Mouse (Mus musculus): ENCODE measurements at regions not wholly inside any gene's neighbourhood (a gene's known extent, or its start where the extent isn't known, plus 50 kb on each side); places are given as distances from the start of the nearest gene placed in this dataset.
A peak's percentile ranks its signal among the peaks of the same experiment; 100 is the strongest.

GRCm38 (mm10) chr1:98192671-98193070 lies 97.2 kb upstream of the Pam start:
- Histone ChIP-seq H3K79me2 (ENCODE audit: control insufficient read depth, insufficient read depth) (no peaks in the 10 kb centered on the region), H3K4me3 (no peak overlapping the region), H3ac (ENCODE audit: control insufficient read depth, insufficient read length) (no peak overlapping the region), H3K4me2 (ENCODE audit: low read depth) (no peak overlapping the region), H3K27me3 (ENCODE audit: control insufficient read depth, insufficient read depth, insufficient read length) (no peaks in the 10 kb centered on the region), H3K36me3 (ENCODE audit: control insufficient read depth, insufficient read depth) (no peaks in the 10 kb centered on the region)
- no peak for TF ChIP-seq E2F4 (IDR thresholded peaks at IDR 0.05; ENCODE audit: insufficient read depth)
- no peak for TF ChIP-seq POLR2A (IDR thresholded peaks at IDR 0.05; ENCODE audit: insufficient read length, low read depth)
- TF ChIP-seq REST (IDR thresholded peaks at IDR 0.05; ENCODE audit: insufficient read depth, insufficient read length) = no peak
- no peak for TF ChIP-seq CEBPB (IDR thresholded peaks at IDR 0.05; ENCODE audit: insufficient read depth, poor library complexity, severe bottlenecking)
- no peak for TF ChIP-seq MAX (IDR thresholded peaks at IDR 0.05; ENCODE audit: low read depth)
- TF ChIP-seq USF1 (IDR thresholded peaks at IDR 0.05; ENCODE audit: low read depth) = no peak
- TF ChIP-seq MYOG (IDR thresholded peaks at IDR 0.05; ENCODE audit: control insufficient read depth in 1 of 3, insufficient read depth in 1 of 3, insufficient read length in 2 of 3, low read depth in 2 of 3) = no peak
- TF ChIP-seq POLR2AphosphoS2 (IDR thresholded peaks at IDR 0.05; ENCODE audit: insufficient read length, low read depth) = no peak
- TF ChIP-seq TCF3 (IDR thresholded peaks at IDR 0.05; ENCODE audit: insufficient read length, low read depth) = no peak
- no peak for TF ChIP-seq SRF (IDR thresholded peaks at IDR 0.05; ENCODE audit: control insufficient read depth, insufficient read length, low read depth)
- no peak for TF ChIP-seq TCF12 (IDR thresholded peaks at IDR 0.05; ENCODE audit: insufficient read depth, poor library complexity, severe bottlenecking)
- no peak for TF ChIP-seq MYOD1 (IDR thresholded peaks at IDR 0.05; ENCODE audit: control insufficient read depth in 1 of 3, insufficient read length in 2 of 3, low read depth in 2 of 3)

GRCm38 (mm10) chr1:98192044-98192484 lies 96.6 kb upstream of the Pam start:
- peak overlapping the region; percentile 30 for H3K4me2 ChIP-seq (ENCODE audit: low read depth)
- H3ac ChIP-seq (ENCODE audit: control insufficient read depth, insufficient read length) = no peak overlapping the region
- no peak overlapping the region for H3K4me3 ChIP-seq
- no peaks in the 10 kb centered on the region for H3K27me3 ChIP-seq (ENCODE audit: control insufficient read depth, insufficient read depth, insufficient read length)
- H3K79me2 ChIP-seq (ENCODE audit: control insufficient read depth, insufficient read depth) = no peaks in the 10 kb centered on the region
- no peaks in the 10 kb centered on the region for H3K36me3 ChIP-seq (ENCODE audit: control insufficient read depth, insufficient read depth)
- TF ChIP-seq CEBPB (IDR thresholded peaks at IDR 0.05; ENCODE audit: insufficient read depth, poor library complexity, severe bottlenecking) = no peak
- no peak for TF ChIP-seq MAX (IDR thresholded peaks at IDR 0.05; ENCODE audit: low read depth)
- no peak for TF ChIP-seq REST (IDR thresholded peaks at IDR 0.05; ENCODE audit: insufficient read depth, insufficient read length)
- TF ChIP-seq MYOG (IDR thresholded peaks at IDR 0.05; ENCODE audit: control insufficient read depth in 1 of 3, insufficient read depth in 1 of 3, insufficient read length in 2 of 3, low read depth in 2 of 3) = no peak
- TF ChIP-seq USF1 (IDR thresholded peaks at IDR 0.05; ENCODE audit: low read depth) = no peak
- TF ChIP-seq SRF (IDR thresholded peaks at IDR 0.05; ENCODE audit: control insufficient read depth, insufficient read length, low read depth) = no peak
- no peak for TF ChIP-seq TCF3 (IDR thresholded peaks at IDR 0.05; ENCODE audit: insufficient read length, low read depth)
- TF ChIP-seq POLR2AphosphoS2 (IDR thresholded peaks at IDR 0.05; ENCODE audit: insufficient read length, low read depth) = no peak
- TF ChIP-seq POLR2A (IDR thresholded peaks at IDR 0.05; ENCODE audit: insufficient read length, low read depth) = no peak
- no peak for TF ChIP-seq E2F4 (IDR thresholded peaks at IDR 0.05; ENCODE audit: insufficient read depth)
- no peak for TF ChIP-seq MYOD1 (IDR thresholded peaks at IDR 0.05; ENCODE audit: control insufficient read depth in 1 of 3, insufficient read length in 2 of 3, low read depth in 2 of 3)
- TF ChIP-seq TCF12 (IDR thresholded peaks at IDR 0.05; ENCODE audit: insufficient read depth, poor library complexity, severe bottlenecking) = no peak

- H3ac ChIP-seq (ENCODE audit: control insufficient read depth, insufficient read length) = no peak overlapping the region
- TF ChIP-seq MAX (IDR thresholded peaks at IDR 0.05; ENCODE audit: low read depth) (no peak), E2F4 (IDR thresholded peaks at IDR 0.05; ENCODE audit: insufficient read depth) (no peak), POLR2AphosphoS2 (IDR thresholded peaks at IDR 0.05; ENCODE audit: insufficient read length, low read depth) (no peak), REST (IDR thresholded peaks at IDR 0.05; ENCODE audit: insufficient read depth, insufficient read length) (no peak), TCF3 (IDR thresholded peaks at IDR 0.05; ENCODE audit: insufficient read length, low read depth) (no peak), SRF (IDR thresholded peaks at IDR 0.05; ENCODE audit: control insufficient read depth, insufficient read length, low read depth) (no peak), POLR2A (IDR thresholded peaks at IDR 0.05; ENCODE audit: insufficient read length, low read depth) (no peak), MYOG (IDR thresholded peaks at IDR 0.05; ENCODE audit: control insufficient read depth in 1 of 3, insufficient read depth in 1 of 3, insufficient read length in 2 of 3, low read depth in 2 of 3) (no peak)
- no peaks in the 10 kb centered on the region for H3K27me3 ChIP-seq (ENCODE audit: control insufficient read depth, insufficient read depth, insufficient read length)
- H3K4me3 ChIP-seq = no peak overlapping the region
- no peaks in the 10 kb centered on the region for H3K36me3 ChIP-seq (ENCODE audit: control insufficient read depth, insufficient read depth)
- H3K79me2 ChIP-seq (ENCODE audit: control insufficient read depth, insufficient read depth) = no peaks in the 10 kb centered on the region
- no peak overlapping the region for H3K4me2 ChIP-seq (ENCODE audit: low read depth)
Measured at GRCm38 (mm10) chr1:98191331-98191730, 95.9 kb upstream of the Pam start.

GRCm38 (mm10) chr1:98190741-98191140 lies 95.3 kb upstream of the Pam start:
- Histone ChIP-seq H3K27me3 (ENCODE audit: control insufficient read depth, insufficient read depth, insufficient read length) (no peaks in the 10 kb centered on the region), H3K4me3 (no peak overlapping the region), H3ac (ENCODE audit: control insufficient read depth, insufficient read length) (no peak overlapping the region), H3K79me2 (ENCODE audit: control insufficient read depth, insufficient read depth) (no peaks in the 10 kb centered on the region), H3K4me2 (ENCODE audit: low read depth) (peak overlapping the region; percentile 22), H3K36me3 (ENCODE audit: control insufficient read depth, insufficient read depth) (no peaks in the 10 kb centered on the region)
- TF ChIP-seq REST (IDR thresholded peaks at IDR 0.05; ENCODE audit: insufficient read depth, insufficient read length) = no peak
- no peak for TF ChIP-seq TCF3 (IDR thresholded peaks at IDR 0.05; ENCODE audit: insufficient read length, low read depth)
- TF ChIP-seq MAX (IDR thresholded peaks at IDR 0.05; ENCODE audit: low read depth) = no peak
- TF ChIP-seq MYOD1 (IDR thresholded peaks at IDR 0.05; ENCODE audit: control insufficient read depth in 1 of 3, insufficient read length in 2 of 3, low read depth in 2 of 3) = no peak
- no peak for TF ChIP-seq TCF12 (IDR thresholded peaks at IDR 0.05; ENCODE audit: insufficient read depth, poor library complexity, severe bottlenecking)

GRCm38 (mm10) chr1:98189991-98190471 lies 94.6 kb upstream of the Pam start:
- TF ChIP-seq MAX (IDR thresholded peaks at IDR 0.05; ENCODE audit: low read depth) (no peak), REST (IDR thresholded peaks at IDR 0.05; ENCODE audit: insufficient read depth, insufficient read length) (no peak), E2F4 (IDR thresholded peaks at IDR 0.05; ENCODE audit: insufficient read depth) (no peak), TCF12 (IDR thresholded peaks at IDR 0.05; ENCODE audit: insufficient read depth, poor library complexity, severe bottlenecking) (no peak), MYOD1 (IDR thresholded peaks at IDR 0.05; ENCODE audit: control insufficient read depth in 1 of 3, insufficient read length in 2 of 3, low read depth in 2 of 3) (no peak), POLR2A (IDR thresholded peaks at IDR 0.05; ENCODE audit: insufficient read length, low read depth) (no peak), SRF (IDR thresholded peaks at IDR 0.05; ENCODE audit: control insufficient read depth, insufficient read length, low read depth) (no peak), CEBPB (IDR thresholded peaks at IDR 0.05; ENCODE audit: insufficient read depth, poor library complexity, severe bottlenecking) (no peak)
- Histone ChIP-seq H3ac (ENCODE audit: control insufficient read depth, insufficient read length) (no peak overlapping the region), H3K36me3 (ENCODE audit: control insufficient read depth, insufficient read depth) (no peaks in the 10 kb centered on the region), H3K4me3 (no peak overlapping the region), H3K4me2 (ENCODE audit: low read depth) (no peak overlapping the region), H3K79me2 (ENCODE audit: control insufficient read depth, insufficient read depth) (no peaks in the 10 kb centered on the region), H3K27me3 (ENCODE audit: control insufficient read depth, insufficient read depth, insufficient read length) (no peaks in the 10 kb centered on the region)
